Mouse (Mus musculus) MN1 (cell line): ENCODE data around the gene Rundc3a.
"Not testable (repeated sequence)": the region's sequence is repeated elsewhere in the genome, so short reads cannot be mapped to it uniquely, and the experiment has no call there.

Experiments used
- DNase-seq: peaks from one replicate; pipeline ENCODE4 v3.0.0-alpha.2; 2016; ENCODE audit warnings: low spot score

Rundc3a gene

DNA sequence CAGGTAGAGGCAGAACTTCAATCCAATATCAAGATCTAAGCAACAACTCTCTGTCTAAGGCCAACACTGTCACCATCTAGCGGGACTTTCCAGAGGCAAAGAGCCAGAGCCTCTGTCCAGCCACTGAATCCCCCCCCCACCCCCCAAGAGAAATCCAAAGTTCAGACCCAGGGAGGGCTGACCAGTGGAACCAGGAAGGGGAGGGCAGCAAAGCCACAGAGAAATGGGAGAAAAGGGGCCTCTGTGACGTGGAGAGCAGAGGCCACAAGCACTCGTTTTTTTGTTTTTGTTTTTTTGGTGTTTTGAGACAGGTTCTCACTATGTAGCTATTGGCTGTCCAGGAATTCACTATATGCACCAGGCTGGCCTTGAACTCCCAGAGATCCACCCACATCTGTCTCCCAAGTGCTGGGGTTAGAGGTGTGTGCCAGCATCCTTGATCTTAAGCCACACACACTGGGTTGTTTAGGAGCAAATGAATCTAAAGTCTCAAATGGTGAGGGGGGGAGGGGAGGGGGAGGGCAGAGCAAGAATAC is 16.7 kb downstream of the Rundc3a start:
- no peak for DNase-seq

DNA sequence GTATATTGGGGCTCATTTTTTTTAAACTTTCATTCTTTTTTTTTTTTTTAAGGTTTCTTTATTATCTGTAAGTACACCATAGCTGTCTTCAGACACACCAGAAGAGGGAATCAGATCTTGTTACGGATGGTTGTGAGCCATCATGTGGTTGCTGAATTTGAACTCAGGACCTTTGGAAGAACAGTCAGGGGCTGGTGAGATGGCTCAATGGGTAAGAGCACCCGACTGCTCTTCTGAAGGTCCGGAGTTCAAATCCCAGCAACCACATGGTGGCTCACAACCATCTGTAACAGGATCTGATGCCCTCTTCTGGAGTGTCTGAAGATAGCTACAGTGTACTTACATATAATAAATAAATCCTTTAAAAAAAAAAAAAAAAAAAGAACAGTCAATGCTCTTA is 17.1 kb downstream of the Rundc3a start:
- not testable (repeated sequence) for DNase-seq

DNA sequence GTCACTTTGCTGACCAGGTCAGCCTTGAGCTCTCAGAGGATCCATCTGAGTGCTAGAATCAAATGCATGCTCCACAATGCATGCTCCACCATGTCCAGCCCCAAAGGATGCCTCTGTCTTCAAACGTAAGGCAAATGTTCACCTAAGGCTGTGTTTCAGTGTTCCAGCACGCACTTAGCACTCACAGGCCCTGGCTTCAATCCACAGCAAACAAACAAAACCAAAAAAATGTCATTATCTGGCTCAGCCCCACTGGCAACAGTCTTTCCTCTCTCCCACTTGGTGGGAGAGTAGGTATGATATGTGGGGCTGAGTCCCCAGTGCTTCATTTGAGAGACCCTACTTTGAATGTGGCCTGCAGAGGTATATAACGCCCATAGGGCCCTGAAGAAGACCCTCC is 17.9 kb downstream of the Rundc3a start:
- no peak for DNase-seq

DNA sequence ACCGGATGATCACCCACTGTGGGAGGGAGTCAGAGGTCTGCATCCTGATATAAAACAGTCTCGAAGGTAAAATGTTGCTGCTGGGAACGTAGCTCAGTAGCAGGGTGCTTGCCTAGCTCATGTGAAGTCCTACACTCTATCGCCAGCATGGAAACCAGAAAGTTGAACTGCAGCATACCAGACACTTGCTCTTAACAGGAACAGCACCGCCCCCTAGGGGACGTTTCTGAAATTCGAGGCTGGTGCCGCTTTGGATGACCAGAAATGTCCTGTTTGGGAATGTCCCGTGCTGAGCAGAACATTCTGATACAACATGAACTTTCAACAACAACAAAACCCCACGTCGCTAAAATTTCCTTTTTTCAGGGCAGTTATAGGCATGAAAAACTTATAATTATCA is 18.5 kb downstream of the Rundc3a start:
- peak; percentile 93 for DNase-seq

DNA sequence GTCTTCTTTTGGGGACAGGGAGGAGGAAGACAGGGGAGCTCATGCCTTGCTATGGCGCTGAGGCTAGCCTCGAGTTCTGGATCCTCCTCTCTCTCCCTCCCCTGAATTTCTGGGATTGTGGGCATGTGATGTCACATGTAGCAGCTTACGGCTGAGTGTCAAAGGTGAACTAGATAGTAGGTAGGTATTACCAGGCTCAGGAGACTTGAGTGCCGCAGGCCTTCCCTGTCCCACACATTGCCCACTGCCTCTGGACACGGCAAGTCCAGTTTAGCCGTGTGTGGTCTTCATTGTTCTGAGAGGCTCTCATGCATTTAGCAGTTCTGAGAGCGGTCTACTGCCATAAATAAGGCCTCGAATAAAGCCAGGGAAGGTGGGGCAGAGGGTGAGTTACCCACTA is 19.9 kb downstream of the Rundc3a start:
- no peak for DNase-seq

DNA sequence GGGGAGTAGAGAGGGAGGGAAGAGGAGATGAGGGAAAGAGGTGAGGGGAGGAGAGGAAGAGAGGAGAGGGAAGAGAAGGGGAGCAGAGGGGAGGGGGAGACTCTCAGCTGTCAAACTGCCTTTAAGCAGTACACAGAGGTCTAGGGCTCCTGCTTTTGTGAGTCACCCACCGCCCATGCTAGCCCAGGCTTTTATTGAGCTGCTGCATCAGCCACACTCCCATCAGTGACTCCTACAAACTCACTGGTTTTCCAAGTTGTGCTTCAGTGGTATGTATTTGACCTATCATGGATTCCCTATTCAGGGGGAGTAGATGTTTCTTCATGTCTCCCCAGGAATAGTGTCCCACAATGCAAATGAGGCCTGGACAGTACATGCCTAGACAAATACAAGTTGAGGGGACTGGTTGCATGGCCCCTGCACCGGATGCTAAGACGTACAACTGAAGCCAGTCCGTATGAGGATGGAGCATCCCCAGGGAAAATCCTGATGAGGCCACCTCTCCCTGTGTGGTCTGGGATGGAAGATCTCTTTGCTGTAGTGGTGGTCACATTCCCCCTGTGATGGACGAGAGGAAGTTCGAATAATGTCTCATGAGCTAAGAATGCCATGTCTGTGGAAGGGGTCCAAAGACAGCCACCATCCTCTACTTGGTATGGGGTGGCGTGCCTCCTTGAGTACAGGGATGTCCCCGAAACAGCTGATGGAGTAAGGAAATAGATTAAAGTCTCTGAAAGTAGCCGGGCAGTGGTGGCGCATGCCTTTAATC is 22.0 kb downstream of the Rundc3a start:
- DNase-seq: no peak

DNA sequence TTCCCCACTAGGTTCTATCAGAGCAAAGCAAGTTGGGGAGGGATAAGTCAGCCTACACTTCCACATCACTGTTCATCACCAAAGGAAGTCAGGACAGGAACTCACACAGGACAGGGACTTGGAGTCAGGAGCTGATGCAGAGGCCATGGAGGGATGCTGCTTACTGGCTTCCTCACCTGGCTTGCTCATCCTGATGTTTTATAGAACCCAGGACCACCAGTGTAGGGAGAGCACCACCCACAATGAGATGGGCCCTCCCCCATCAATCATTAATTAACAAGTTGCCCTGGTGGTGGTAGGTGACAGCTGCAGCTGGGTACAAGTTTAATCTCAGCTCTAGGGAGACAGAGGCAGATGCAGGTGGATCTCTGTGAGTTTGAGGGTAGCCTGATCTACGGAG is 24.0 kb downstream of the Rundc3a start:
- no peak for DNase-seq

DNA sequence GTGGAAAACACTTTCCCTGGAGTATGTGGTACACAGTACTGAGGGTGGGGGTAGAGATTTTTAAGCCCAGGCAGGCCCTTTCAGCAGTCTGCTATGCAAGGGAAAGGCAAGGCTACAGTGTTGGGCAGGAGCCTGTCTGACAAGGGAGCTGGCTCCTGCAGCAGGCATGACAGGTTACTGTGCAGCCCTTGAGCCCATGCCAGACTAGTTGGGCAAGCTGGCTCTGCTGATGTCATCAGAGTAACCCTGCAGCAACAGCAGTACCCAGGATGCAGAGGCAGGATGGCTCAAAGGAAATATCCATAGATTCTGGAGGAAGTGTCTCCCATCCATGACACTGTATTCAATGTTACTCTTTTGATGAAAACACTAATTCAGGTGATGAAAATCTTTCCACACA is 25.7 kb downstream of the Rundc3a start:
- peak; percentile 51 for DNase-seq

DNA sequence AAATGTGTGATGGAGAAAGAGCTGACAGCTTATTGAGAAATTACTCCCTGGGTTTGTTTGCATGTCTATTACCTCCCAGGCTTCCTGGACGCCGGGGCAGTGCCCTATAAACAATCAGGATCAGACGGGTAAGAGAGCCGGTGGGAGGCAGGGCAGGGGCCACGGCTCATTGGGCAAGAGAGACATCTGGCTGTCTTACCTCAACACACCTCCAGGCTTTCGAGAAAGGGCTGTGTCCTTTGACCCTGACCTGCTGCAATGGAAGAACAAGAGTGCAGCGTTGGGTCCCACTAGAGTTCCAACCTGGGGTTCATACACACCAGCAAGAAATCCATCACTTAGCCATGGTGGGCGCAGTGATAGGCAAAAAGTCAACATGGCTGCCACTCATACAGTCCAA is 28.4 kb downstream of the Rundc3a start:
- no peak for DNase-seq

DNA sequence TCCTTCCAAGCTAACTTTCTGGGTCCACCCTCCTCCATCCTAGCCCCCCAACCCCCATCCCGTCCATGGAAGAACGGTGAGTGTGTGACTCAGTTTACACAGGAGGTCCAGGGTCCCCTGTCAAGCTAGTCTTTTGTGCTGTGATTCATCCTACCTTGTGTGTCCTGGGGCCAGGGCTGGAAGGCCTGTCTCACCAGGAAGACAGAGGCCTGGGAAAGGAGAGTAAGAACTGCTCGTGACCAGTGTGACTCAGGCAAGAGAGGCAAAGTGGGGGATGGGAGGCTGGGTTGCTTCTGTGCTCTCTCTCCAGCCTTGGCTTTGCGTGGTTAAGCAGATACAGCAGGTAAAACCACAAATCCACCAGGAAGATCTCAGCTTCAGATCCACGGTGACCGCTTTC is 31.5 kb downstream of the Rundc3a start:
- DNase-seq: peak; percentile 68

DNA sequence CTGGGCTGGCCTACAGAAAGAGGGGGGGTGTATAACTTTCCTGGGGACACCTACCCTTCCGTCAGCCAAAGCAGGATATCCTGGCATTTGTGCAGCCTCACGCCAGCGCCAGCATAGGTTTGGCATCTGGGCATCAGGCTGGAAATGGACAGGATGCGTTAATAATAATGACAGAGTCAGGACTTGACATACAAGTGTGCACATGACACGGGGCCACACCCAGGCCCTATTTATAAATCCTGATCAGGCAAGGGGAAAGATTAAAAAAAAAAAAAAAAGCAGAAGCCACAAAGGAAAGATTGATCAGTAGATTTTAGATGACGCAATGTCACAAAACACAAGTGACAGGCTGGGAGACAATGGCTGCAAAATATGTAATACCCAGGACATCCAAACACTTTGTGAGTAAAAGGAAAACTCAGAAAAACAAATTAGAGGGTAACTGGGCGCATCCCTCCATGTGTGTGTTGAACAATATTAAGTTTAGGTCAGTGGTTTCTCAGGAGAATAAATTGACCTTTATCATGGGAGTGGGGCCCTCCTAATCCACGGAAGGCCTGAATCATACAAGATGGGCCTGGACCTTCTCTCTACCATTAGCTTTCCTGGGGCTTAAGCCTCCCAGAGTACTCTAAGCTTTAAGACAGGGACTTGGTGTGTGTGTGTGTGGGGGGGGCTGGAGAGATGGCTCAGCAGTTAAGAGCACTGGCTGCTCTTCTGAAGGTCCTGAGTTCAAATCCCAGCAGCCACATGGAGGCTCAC is 32.5 kb downstream of the Rundc3a start:
- DNase-seq: no peak

DNA sequence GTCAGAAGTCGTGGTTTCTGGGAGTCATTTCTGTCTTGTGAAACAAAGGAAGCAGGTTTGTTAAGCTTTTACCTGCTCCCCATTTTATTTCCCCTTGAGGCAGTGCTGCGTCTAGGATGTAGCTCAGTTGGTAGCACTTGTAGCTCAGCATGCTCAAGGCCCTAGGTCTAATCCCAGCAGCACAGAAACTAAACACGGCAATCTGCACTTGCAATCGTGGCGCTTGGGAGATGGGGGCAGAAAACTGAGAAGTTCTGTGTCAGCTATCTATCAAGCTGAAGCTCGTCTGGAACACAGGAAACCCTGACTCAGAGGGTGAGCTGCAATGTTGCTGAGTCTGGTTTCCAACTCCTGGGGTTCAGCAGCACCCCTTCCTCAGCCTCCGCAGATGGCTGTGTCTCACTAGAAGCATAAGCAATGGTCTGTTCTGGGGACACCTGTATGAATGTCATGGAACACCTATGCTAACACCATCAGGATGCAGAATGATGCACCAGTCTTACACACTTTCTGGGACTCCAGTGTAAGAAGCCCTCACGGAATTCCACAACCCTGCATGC is 35.9 kb downstream of the Rundc3a start:
- no peak for DNase-seq

DNA sequence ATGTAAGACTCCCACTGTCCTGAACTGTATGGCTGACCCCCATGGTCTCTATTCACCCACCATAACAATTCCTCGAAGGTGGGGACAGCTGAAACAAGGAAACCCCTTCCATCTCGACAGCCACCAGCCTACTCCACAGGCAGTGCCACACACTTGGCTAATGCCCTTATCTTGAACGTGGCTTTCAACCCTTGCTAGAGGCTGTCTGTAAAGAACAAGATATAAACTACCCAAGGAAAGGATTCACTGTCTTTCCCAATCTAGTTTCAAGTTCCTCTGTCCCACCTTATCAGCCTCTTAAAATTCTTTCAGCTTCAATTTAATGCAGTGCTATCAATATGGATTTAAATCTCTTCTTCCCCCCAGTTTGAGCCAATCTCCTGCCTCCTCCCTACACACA is 36.3 kb downstream of the Rundc3a start:
- no peak for DNase-seq

DNA sequence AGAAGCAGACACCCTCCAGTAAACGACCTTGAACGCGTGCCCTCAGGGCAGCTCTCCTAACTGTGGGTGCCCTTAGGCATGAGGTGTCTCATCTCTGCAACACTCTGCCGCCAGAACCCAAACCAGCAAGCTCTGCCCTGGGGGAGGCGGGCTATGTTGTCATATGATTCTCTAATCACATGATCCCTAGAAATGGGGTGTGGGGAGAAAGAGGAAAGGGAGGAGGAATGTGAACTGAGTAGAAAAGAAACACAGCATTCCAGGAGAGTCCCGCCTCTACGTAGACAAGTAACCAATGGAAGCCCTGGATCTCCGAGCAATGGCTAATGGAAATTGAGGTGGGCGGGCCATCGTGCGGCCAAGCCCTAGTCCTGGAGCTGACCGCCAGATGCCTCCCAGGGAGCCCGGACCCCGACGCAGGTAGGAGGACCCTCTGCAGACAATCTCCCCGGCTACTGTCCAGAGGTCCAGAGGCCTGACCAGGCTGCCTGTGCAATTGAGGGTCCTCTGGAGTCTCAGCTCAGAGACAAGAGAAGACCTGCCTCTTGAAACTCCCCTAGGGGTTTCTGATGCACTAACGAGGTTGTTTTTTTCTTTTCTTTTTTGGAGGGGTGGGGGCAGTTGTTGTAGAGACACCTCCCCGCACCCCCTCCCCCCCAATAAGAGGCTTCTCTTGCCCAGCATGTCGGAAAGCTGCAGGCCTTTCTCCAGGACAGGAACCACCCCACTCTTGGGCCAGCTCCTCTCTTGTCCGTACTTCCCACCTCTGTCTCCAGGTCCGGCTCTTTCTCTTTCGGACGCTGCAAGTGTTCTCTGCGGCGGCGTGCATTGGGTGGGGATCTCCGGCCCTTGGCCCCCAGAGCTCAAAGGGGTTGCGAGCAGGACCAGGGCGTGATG is 37.2 kb downstream of the Rundc3a start, which contains the start of gene Grn:
Gene Grn, plus strand, starts transcription at position 195 of the 897 bp plus-strand sequence.
- peak; percentile 94 for DNase-seq

DNA sequence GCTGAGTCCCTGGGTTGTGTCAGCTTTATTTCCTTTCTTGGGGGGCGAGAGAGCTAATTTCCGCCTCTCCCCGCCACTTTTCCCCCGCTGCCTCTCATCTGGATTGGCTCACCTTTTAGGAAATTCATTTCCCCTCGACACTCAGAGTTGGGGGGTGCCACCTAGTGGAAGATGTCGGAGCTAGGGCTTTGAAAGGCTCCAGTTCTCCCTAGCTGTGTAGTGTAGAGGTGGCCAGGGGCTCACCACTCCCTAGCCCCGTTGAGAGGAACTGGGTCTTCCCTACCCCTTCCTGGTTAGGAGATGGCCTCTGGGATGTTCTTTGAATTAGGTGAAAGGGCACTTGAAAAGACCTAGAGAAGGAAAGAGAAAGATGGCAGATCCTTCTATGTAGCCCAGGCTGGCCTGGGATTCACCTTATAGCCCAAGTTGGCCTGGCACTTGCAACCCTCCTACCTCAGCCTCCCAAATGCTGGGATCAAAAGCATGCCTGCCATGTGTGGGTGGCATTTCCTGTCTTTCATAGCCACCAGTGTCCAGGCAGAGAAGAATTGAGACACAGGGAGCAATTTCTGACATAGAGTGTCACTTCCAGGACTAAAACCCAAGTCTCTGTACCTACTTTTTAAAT is 37.9 kb downstream of the Rundc3a start:
- peak; percentile 89 for DNase-seq

DNA sequence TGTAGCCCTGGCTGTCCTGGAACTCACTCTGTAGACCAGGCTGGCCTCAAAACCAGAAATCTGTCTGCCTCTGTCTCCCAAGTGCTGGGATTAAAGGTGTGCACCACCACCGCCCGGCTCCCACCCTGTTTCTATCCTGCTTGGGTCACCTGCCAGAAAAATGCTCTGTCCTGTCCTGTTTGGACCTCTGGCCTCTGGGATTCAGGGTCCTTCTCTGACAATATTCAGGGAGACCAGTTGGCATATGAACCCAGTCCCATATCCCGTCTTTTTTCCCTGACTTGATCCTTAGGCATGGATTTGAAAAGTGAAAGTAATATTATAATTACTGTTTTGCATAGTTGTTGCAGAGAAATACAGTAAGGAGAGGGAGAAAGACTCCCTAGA is 38.5 kb downstream of the Rundc3a start:
- no peak for DNase-seq

DNA sequence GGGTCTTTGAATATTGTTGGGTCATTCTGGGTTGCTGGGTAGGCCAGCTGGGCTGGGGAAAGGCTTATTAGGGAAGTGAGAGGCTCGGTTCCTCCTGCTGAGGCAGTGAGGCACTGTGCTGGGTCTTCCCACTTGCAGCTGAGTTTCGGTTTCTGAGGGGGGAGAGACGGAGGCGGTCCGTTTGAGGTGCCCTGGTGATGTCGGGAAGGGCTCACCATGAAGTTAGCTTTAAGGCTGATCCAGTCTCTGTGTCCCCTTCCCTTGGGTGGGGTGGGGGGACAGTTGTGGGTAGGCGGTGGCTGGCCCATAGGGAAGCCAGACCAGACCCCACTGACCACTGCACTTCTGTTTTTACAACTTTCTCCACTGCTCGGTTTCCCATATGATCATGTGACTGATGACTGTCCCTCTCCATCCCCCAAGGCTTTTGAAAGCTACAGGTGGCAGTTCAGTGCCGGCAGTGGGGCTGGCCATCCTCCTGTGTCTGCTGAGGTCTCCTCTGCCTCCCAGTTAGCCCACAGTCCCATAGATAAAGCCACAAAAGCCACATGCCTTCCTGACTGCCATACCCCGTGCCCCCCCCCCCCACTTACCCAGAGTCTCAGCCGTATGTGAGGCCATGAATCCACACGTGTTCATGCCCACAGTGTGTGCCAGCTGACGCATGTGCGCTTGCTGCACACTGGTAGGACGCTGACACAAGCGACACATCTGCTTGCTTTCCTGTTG is 39.1 kb downstream of the Rundc3a start:
- no peak for DNase-seq

DNA sequence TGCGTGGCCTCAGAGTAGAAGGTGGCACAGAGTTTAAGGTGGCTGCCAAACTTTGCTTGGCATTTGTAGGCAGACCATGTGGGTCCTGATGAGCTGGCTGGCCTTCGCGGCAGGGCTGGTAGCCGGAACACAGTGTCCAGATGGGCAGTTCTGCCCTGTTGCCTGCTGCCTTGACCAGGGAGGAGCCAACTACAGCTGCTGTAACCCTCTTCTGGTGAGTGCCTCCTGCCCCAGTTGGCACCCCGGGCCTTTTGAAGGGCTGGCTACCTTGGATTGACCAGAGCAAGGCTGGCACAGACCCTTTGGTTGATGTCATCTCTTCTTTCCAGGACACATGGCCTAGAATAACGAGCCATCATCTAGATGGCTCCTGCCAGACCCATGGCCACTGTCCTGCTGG is 39.7 kb downstream of the Rundc3a start:
- peak; percentile 65 for DNase-seq

DNA sequence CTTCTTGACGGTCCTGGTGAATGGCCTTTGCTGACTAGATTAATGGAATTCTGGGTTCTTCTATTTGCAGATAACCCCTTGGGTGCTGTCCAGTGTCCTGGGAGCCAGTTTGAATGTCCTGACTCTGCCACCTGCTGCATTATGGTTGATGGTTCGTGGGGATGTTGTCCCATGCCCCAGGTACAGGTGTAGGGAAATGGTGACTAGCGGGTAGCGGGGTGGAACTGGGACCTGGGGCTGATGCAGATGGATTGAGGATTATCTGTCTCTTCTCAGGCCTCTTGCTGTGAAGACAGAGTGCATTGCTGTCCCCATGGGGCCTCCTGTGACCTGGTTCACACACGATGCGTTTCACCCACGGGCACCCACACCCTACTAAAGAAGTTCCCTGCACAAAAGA is 40.7 kb downstream of the Rundc3a start:
- DNase-seq: no peak

DNA sequence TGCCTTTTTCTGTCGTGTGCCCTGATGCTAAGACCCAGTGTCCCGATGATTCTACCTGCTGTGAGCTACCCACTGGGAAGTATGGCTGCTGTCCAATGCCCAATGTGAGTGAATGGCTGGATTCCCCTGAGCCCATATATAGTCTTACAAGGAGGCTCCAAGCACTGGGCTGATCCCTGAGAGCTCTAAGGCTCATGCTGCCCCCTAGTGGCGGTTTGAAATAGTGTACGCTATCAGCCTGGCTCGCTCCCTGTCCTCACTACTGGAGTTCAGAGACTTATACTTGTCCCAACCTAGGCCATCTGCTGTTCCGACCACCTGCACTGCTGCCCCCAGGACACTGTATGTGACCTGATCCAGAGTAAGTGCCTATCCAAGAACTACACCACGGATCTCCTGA is 41.2 kb downstream of the Rundc3a start:
- DNase-seq: peak; percentile 91
